In genomic region chr9:63941747-63942607, GRCm38 (mm10) we compare ENCODE assay signal across 8 mouse cellular contexts.
DNase-seq lines count a peak whose midpoint lies in the region; ATAC-seq and TF ChIP-seq lines count a peak whose summit lies in the region.

No protein-coding gene starts in this region.

- in situ Hi-C loops in Patski (cut with MboI; ENCODE audit: low pct_unique_long_range_greater_than_20kb): no loop called here

- H3K9me3 ChIP-seq in forebrain, postnatal 0 days (ENCODE audit: low read length): no peaks in the 10 kb centered on the region
- H3K9me3 ChIP-seq in intestine, embryonic 15.5 days: no peaks in the 10 kb centered on the region
- H3K9me3 ChIP-seq in midbrain, postnatal 0 days (ENCODE audit: low read length): no peaks in the 10 kb centered on the region

- no peak overlapping the region for H3K4me2 ChIP-seq in forebrain, postnatal 0 days (ENCODE audit: low read depth)
- no peak overlapping the region for H3K4me2 ChIP-seq in intestine, embryonic 15.5 days (replicated peaks)
- no peak overlapping the region for H3K4me2 ChIP-seq in midbrain, postnatal 0 days (ENCODE audit: low read depth, low read length, poor library complexity, severe bottlenecking)

- peak overlapping the region; percentile 69 for H3K27ac ChIP-seq in forebrain, postnatal 0 days (ENCODE audit: low read depth, low read length)
- peak overlapping the region; percentile 46 for H3K27ac ChIP-seq in intestine, embryonic 15.5 days
- peak overlapping the region; percentile 67 for H3K27ac ChIP-seq in midbrain, postnatal 0 days (ENCODE audit: low read depth, low read length)

- peak; percentile 98 for ATAC-seq in Patski
- peak; percentile 62 for ATAC-seq in forebrain, postnatal 0 days
- ATAC-seq in intestine, embryonic 15.5 days: peak; percentile 95
- ATAC-seq in midbrain, postnatal 0 days (ENCODE audit: low FRiP score): peak; percentile 31; the same call in 1 of the 2 replicates
- ATAC-seq in megakaryocyte-erythroid progenitor cell, adult 5-6 weeks (replicated peaks; ENCODE audit: low FRiP score, low TSS enrichment, poor library complexity, severe bottlenecking): no peak

- H3K4me1 ChIP-seq in forebrain, postnatal 0 days (ENCODE audit: insufficient read depth): no peaks in the 10 kb centered on the region; the same call in 1 of the 2 replicates
- peaks cover 15% of the 10 kb centered on the region for H3K4me1 ChIP-seq in intestine, embryonic 15.5 days (replicated peaks)
- peaks cover 9% of the 10 kb centered on the region for H3K4me1 ChIP-seq in midbrain, postnatal 0 days (ENCODE audit: insufficient read depth, low read length)

- H3K36me3 ChIP-seq in forebrain, postnatal 0 days (ENCODE audit: insufficient read depth): no peaks in the 10 kb centered on the region
- H3K36me3 ChIP-seq in intestine, embryonic 15.5 days: no peaks in the 10 kb centered on the region
- H3K36me3 ChIP-seq in midbrain, postnatal 0 days (ENCODE audit: insufficient read depth, low read length): no peaks in the 10 kb centered on the region

- H3K4me3 ChIP-seq in forebrain, postnatal 0 days (ENCODE audit: low read depth, low read length): no peak overlapping the region
- no peak overlapping the region for H3K4me3 ChIP-seq in intestine, embryonic 15.5 days (replicated peaks)
- no peak overlapping the region for H3K4me3 ChIP-seq in midbrain, postnatal 0 days (ENCODE audit: low read depth, low read length)

- H3K27me3 ChIP-seq in Patski: no peaks in the 10 kb centered on the region
- no peaks in the 10 kb centered on the region for H3K27me3 ChIP-seq in forebrain, postnatal 0 days (ENCODE audit: insufficient read depth, low read length)
- H3K27me3 ChIP-seq in intestine, embryonic 15.5 days (replicated peaks): no peaks in the 10 kb centered on the region
- no peaks in the 10 kb centered on the region for H3K27me3 ChIP-seq in midbrain, postnatal 0 days (ENCODE audit: insufficient read depth, low read length)

- 76% methylated on average over 12 of the region's 12 CpGs for WGBS in forebrain, postnatal 0 days
- 37% methylated on average over 12 of the region's 12 CpGs for WGBS in intestine, embryonic 15.5 days
- 72% methylated on average over 12 of the region's 12 CpGs for WGBS in midbrain, postnatal 0 days

- peak overlapping the region; percentile 28; the same call in 1 of the 2 replicates for H3K9ac ChIP-seq in forebrain, postnatal 0 days
- H3K9ac ChIP-seq in intestine, embryonic 15.5 days: 0 out of 2 replicates have a peak overlapping the region, but pooled peaks have one; percentile 2
- H3K9ac ChIP-seq in midbrain, postnatal 0 days (replicated peaks; ENCODE audit: low read length, poor library complexity, severe bottlenecking): peak overlapping the region; percentile 37; the same call in 1 of the 2 replicates

- DNase-seq in 3T3-L1 (ENCODE audit: low read depth, low spot score) (peak; percentile 93), Patski (ENCODE audit: low read depth, low spot score) (no peak)
- peak; percentile 62 for DNase-seq in forebrain, postnatal 0 days
- peak; percentile 73 for DNase-seq in midbrain, postnatal 0 days (ENCODE audit: low spot score)
- no peak for DNase-seq in left cerebral cortex, adult 8-10 months (ENCODE audit: low spot score in 2 of 2)
- no peak for DNase-seq in left cerebral cortex, adult 18-20 months (ENCODE audit: low spot score in 2 of 2)

- POLR2A ChIA-PET in Patski (lab: Charles Lee): interaction anchor here (0.7 to 1.3 kb wide), 2 partner anchors 14 to 37 kb away, joined by 5 read pairs; no protein-coding TSS in a partner anchor

- no peak for TF ChIP-seq CTCF in Patski (IDR thresholded peaks at IDR 0.05)
- no peak for TF ChIP-seq CTCF in forebrain, postnatal 0 days (IDR thresholded peaks at IDR 0.05; ENCODE audit: low read depth)
- no peak for TF ChIP-seq CTCF in midbrain, postnatal 0 days (IDR thresholded peaks at IDR 0.05)

- CTCF ChIA-PET in Patski (lab: Charles Lee): interaction anchor here (1.0 to 1.3 kb wide), 2 partner anchors 13 to 14 kb away, joined by 3 to 5 read pairs; no protein-coding TSS in a partner anchor

Comparison
In these comparisons a context has a peak if more than half of its experiments do, and no peak if none do; other contexts are left out.
1. DNase-seq: peak in 3T3-L1 (single experiment), forebrain, postnatal 0 days (single experiment) and midbrain, postnatal 0 days (single experiment); none in Patski (single experiment), left cerebral cortex, adult 8-10 months (0 of 2) and left cerebral cortex, adult 18-20 months (0 of 2).
2. Peak in every context shown above with its lines, with median percentiles within 50 percentile points of each other: H3K27ac ChIP-seq and H3K9ac ChIP-seq.